Mouse (Mus musculus) embryonic facial prominence, embryonic 10.5 days (tissue): ENCODE data around the gene Anapc1. TPM values are rescaled to one million over a fixed set of nuclear protein-coding genes. Genes with fewer than 3 reads are reported as not detected.

Experiments
- DNase-seq: peaks from one replicate; pipeline ENCODE4 v3.0.0-alpha.2; 2017; ENCODE audit warnings: low spot score
- H3K27ac ChIP-seq: fragments of 300-500 bp; sonication (generic); replicated peaks from 2 replicates; pipeline ENCODE4 v1.5.1; 2016; ENCODE audit warnings: mild to moderate bottlenecking
- H3K27me3 ChIP-seq: fragments of 300-500 bp; sonication (generic); replicated peaks from 2 replicates; pipeline ENCODE4 v1.6.1; 2016; ENCODE audit warnings: low read depth, mild to moderate bottlenecking; ENCODE audit not compliant: poor library complexity, severe bottlenecking
- H3K36me3 ChIP-seq: fragments of 300-500 bp; sonication (generic); replicated peaks from 2 replicates; pipeline ENCODE4 v1.6.1; 2016; ENCODE audit warnings: mild to moderate bottlenecking, moderate library complexity
- H3K4me1 ChIP-seq: fragments of 300-500 bp; sonication (generic); 2 replicates; pipeline ENCODE4 v1.6.1; 2016
- H3K4me3 ChIP-seq: fragments of 300-500 bp; sonication (generic); 2 replicates; pipeline ENCODE4 v1.5.1; 2016; ENCODE audit warnings: mild to moderate bottlenecking, moderate library complexity
- H3K9me3 ChIP-seq: fragments of 300-500 bp; sonication (generic); 2 replicates; pipeline ENCODE4 v1.6.1; 2016; ENCODE audit warnings: mild to moderate bottlenecking
- WGBS: fragments of 180-500 bp; shearing (Covaris S2); methylation state at CpG from one replicate; pipeline ENCODE4 v1.1.7; 2016; 5-methylcytosine and 5-hydroxymethylcytosine counted together
- polyA plus RNA-seq: library from polyadenylated mRNA; unstranded; fragments of >200 nt; fragmentation: Nextera tagmentation; extraction: Ambion mirVana; gene quantifications from 2 replicates; pipeline ENCODE4 v1.2.1, GENCODE M21; 2016

The Anapc1 gene
- polyA plus RNA-seq, 1 experiment from 2014 or later: 83.1 TPM

- Histone ChIP-seq H3K36me3 (no peaks in the 10 kb centered on the region), H3K27me3 (no peaks in the 10 kb centered on the region), H3K4me3 (no peak within 1 kb of the TSS), H3K27ac (no peak within 1 kb of the TSS), H3K4me1 (no peaks in the 10 kb centered on the region), H3K9me3 (no peaks in the 10 kb centered on the region)
- DNase-seq: no peak
- 92% methylated on average over 3 of the region's 3 CpGs for WGBS
Measured at GRCm38 (mm10) chr2:128590909-128591308, 96.3 kb downstream of the Anapc1 start, which contains the start of gene Spdye4c. Gene Spdye4c (plus strand): TSS chr2:128591209.

GRCm38 (mm10) chr2:128582881-128583280 lies 104.3 kb downstream of the Anapc1 start:
- Histone ChIP-seq H3K36me3 (no peaks in the 10 kb centered on the region), H3K4me1 (0 out of 2 replicates have a peak, but pooled peaks cover 8% of the 10 kb centered on the region), H3K27ac (no peak overlapping the region), H3K9me3 (no peaks in the 10 kb centered on the region), H3K4me3 (no peak overlapping the region), H3K27me3 (no peaks in the 10 kb centered on the region)
- 51% methylated on average over 5 of the region's 5 CpGs for WGBS
- no peak for DNase-seq

GRCm38 (mm10) chr2:128572726-128573624 lies 114.2 kb downstream of the Anapc1 start:
- Histone ChIP-seq H3K4me1 (0 out of 2 replicates have a peak, but pooled peaks cover 4% of the 10 kb centered on the region), H3K27me3 (0 out of 2 replicates have a peak, but pooled peaks cover 3% of the 10 kb centered on the region), H3K27ac (no peak overlapping the region), H3K36me3 (no peaks in the 10 kb centered on the region), H3K9me3 (no peaks in the 10 kb centered on the region), H3K4me3 (no peak overlapping the region)
- peak; percentile 81 for DNase-seq
- WGBS: 53% methylated on average over 16 of the region's 16 CpGs

GRCm38 (mm10) chr2:128571001-128571400 lies 116.2 kb downstream of the Anapc1 start:
- H3K36me3 ChIP-seq: no peaks in the 10 kb centered on the region
- H3K27me3 ChIP-seq: 0 out of 2 replicates have a peak, but pooled peaks cover 3% of the 10 kb centered on the region

GRCm38 (mm10) chr2:128568490-128568889 lies 118.7 kb downstream of the Anapc1 start:
- Histone ChIP-seq H3K4me1 (peaks cover 20% of the 10 kb centered on the region), H3K9me3 (0 out of 2 replicates have a peak, but pooled peaks cover 4% of the 10 kb centered on the region), H3K36me3 (no peaks in the 10 kb centered on the region), H3K27me3 (no peaks in the 10 kb centered on the region), H3K4me3 (no peak overlapping the region), H3K27ac (no peak overlapping the region)
- 72% methylated on average over 4 of the region's 4 CpGs for WGBS
- DNase-seq: no peak

More at GRCm38 (mm10) chr2:128571001-128571400, 116.2 kb downstream of the Anapc1 start:
- H3K4me1 ChIP-seq: peaks cover 15% of the 10 kb centered on the region
- DNase-seq: no peak
- H3K27ac ChIP-seq: no peak overlapping the region
- H3K4me3 ChIP-seq: no peak overlapping the region
- WGBS: 84% methylated on average over 4 of the region's 4 CpGs
- H3K9me3 ChIP-seq: no peaks in the 10 kb centered on the region

- Histone ChIP-seq H3K27ac (no peak overlapping the region), H3K4me3 (no peak overlapping the region), H3K4me1 (peaks cover 20% of the 10 kb centered on the region), H3K36me3 (no peaks in the 10 kb centered on the region), H3K27me3 (no peaks in the 10 kb centered on the region), H3K9me3 (0 out of 2 replicates have a peak, but pooled peaks cover 4% of the 10 kb centered on the region)
- 72% methylated on average over 6 of the region's 6 CpGs for WGBS
- DNase-seq: no peak
Measured at GRCm38 (mm10) chr2:128568018-128568417, 119.2 kb downstream of the Anapc1 start.

- H3K4me1 ChIP-seq: peaks cover 20% of the 10 kb centered on the region
- H3K36me3 ChIP-seq: no peaks in the 10 kb centered on the region
- H3K27me3 ChIP-seq: no peaks in the 10 kb centered on the region
- DNase-seq: peak; percentile 52
- no peak overlapping the region for H3K27ac ChIP-seq
- WGBS: 70% methylated on average over 10 of the region's 10 CpGs
- H3K4me3 ChIP-seq: no peak overlapping the region
- 0 out of 2 replicates have a peak, but pooled peaks cover 4% of the 10 kb centered on the region for H3K9me3 ChIP-seq
Measured at GRCm38 (mm10) chr2:128566304-128567147, 120.7 kb downstream of the Anapc1 start.

- Histone ChIP-seq H3K36me3 (no peaks in the 10 kb centered on the region), H3K4me1 (peaks cover 20% of the 10 kb centered on the region), H3K4me3 (no peak overlapping the region), H3K9me3 (0 out of 2 replicates have a peak, but pooled peaks cover 4% of the 10 kb centered on the region), H3K27ac (no peak overlapping the region), H3K27me3 (no peaks in the 10 kb centered on the region)
- DNase-seq: no peak
- WGBS: 63% methylated on average over 8 of the region's 8 CpGs
Measured at GRCm38 (mm10) chr2:128565904-128566303, 121.3 kb downstream of the Anapc1 start.

- H3K27me3 ChIP-seq: no peaks in the 10 kb centered on the region
- DNase-seq: no peak
- H3K27ac ChIP-seq: no peak overlapping the region
- no peak overlapping the region for H3K4me3 ChIP-seq
- 0 out of 2 replicates have a peak, but pooled peaks cover 4% of the 10 kb centered on the region for H3K9me3 ChIP-seq
- H3K36me3 ChIP-seq: no peaks in the 10 kb centered on the region
- 87% methylated on average over 3 of the region's 3 CpGs for WGBS
- H3K4me1 ChIP-seq: peaks cover 20% of the 10 kb centered on the region
Measured at GRCm38 (mm10) chr2:128564195-128564594, 123.0 kb downstream of the Anapc1 start.

Other genes with a start within 250 kb of the Anapc1 start
- gene Spdye4c, start 96.2 kb downstream of the Anapc1 start, polyA plus RNA-seq: not detected in 2 replicates
- 9.3 and 12.2 TPM in 2 replicates for gene Mertk, start 11.6 kb upstream of the Anapc1 start, polyA plus RNA-seq
- gene Tmem87b, start 130.7 kb upstream of the Anapc1 start, polyA plus RNA-seq: 29.7 TPM in 2 replicates
- 1.8 and 2.1 TPM in 2 replicates for gene Fbln7, start 175.6 kb upstream of the Anapc1 start, polyA plus RNA-seq